Mouse (Mus musculus) heart, embryonic 10.5 days (tissue): ENCODE data around the gene Cul3. TPM values are rescaled to one million over a fixed set of nuclear protein-coding genes. Genes with fewer than 3 reads are reported as not detected.

Experiments used
- polyA plus RNA-seq: library from polyadenylated mRNA; unstranded; fragments of >200 nt; fragmentation: Nextera tagmentation; extraction: Ambion mirVana; gene quantifications from 2 replicates; pipeline ENCODE4 v1.2.1, GENCODE M21; 2016

Cul3 gene
- polyA plus RNA-seq, 1 experiment from 2014 or later: 26.2 TPM

Other genes with a start within 250 kb of the Cul3 start
- 0.11 and 0.36 TPM in 2 replicates for gene Fam124b, start 122.0 kb downstream of the Cul3 start, polyA plus RNA-seq
- not detected in 2 replicates for gene Gm45261, start 121.0 kb upstream of the Cul3 start, polyA plus RNA-seq